Mouse (Mus musculus): ENCODE data around the gene S100a4.
A peak's percentile ranks its signal among the peaks of the same experiment; 100 is the strongest.

The S100a4 gene

DNA sequence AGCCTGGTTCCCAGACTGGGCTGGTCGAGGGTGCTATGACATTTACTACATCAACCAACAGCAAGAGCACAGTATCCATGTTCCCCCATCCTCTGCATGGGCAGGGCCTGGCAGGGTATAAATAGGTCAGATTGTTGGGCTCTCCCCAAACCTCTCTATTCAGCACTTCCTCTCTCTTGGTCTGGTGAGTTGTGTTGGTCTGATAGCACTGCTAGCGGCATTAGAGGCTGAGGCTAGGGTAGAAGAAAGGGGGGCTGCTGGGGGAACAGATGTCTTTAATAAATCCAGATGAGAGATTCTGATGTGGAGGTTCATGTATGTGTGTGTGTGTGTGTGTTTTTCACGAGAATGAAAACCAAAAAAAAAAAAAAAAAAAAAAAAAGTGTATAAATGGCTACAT lies at the start of gene S100a4:
Gene S100a4 (plus strand): TSS at position 149 of the 400 bp plus-strand sequence.
- no peak for DNase-seq (ENCODE audit: low read depth, low spot score)

- DNase-seq (ENCODE audit: low read depth, low spot score), result no peak
These were observed 47.6 kb upstream of the S100a4 start for GRCm38 (mm10) chr3:90555954-90556353.

DNA sequence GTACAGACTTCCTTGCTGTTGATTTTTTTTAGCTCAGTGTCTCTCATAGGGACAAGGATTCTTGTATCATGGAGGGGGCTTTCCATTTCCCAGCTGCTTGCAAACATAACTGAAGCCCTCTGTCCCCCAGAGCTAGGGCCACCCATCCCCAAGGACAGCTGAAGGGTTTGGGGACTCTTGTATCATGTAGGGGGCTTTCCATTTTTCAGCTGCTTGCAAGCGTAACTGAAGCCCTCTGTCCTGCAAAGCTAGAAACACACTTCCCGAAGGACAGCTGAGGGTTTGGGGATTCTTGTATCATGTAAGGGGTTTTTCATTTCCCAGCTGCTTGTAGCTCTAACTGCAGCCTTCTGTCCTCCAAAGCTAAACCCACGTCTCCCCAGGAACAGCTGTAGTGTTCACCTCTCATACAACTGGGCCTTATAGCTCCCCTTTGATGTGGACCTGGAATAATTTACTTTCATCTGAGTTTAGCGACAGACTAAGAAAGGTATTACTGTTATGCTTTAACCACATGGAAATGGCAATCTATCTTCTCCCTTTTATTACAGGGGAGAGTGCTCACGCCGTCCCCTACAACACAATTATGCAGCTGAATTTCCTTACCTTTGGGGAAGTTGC lies 43.5 kb upstream of the S100a4 start, which contains the start of gene S100a3:
Gene S100a3 (plus strand): TSS at position 571 of the 621 bp plus-strand sequence.
- no peak for DNase-seq (ENCODE audit: low read depth, low spot score)

GRCm38 (mm10) chr3:90574691-90575090 lies 28.9 kb upstream of the S100a4 start:
- no peak for DNase-seq (ENCODE audit: low read depth, low spot score)

GRCm38 (mm10) chr3:90575320-90575719 lies 28.3 kb upstream of the S100a4 start:
- DNase-seq (ENCODE audit: low read depth, low spot score), result no peak

- no peak for DNase-seq (ENCODE audit: low read depth, low spot score)
These were observed 27.1 kb upstream of the S100a4 start for GRCm38 (mm10) chr3:90576351-90577001.

DNA sequence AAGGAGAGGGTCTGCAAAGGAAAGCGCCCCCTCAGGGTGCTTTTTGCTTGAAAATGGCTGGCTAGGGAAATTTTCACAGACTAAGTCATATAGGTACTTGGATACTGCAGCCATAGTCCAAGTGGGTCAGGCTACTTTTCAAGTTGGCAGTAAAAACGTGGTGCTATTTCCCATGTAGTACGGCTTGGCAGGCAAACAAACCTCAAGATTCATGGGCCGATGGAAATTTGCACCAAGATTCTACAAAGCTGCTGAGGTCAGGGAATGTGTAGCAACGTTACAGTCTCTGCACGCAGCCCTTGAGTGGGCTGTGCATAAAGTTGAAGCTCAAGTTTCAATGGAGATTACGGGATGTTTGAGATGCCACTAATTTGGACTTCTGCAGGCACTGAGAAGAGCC lies 24.1 kb upstream of the S100a4 start:
- no peak for DNase-seq (ENCODE audit: low read depth, low spot score)

- no peak for DNase-seq (ENCODE audit: low read depth, low spot score)
These were observed 22.4 kb upstream of the S100a4 start for GRCm38 (mm10) chr3:90581141-90581540.

- peak; percentile 7 for DNase-seq (ENCODE audit: low read depth, low spot score)
These were observed 21.4 kb upstream of the S100a4 start for GRCm38 (mm10) chr3:90582156-90582555.

- DNase-seq (ENCODE audit: low read depth, low spot score), result no peak
These were observed 21.0 kb upstream of the S100a4 start for GRCm38 (mm10) chr3:90582556-90582955.

DNA sequence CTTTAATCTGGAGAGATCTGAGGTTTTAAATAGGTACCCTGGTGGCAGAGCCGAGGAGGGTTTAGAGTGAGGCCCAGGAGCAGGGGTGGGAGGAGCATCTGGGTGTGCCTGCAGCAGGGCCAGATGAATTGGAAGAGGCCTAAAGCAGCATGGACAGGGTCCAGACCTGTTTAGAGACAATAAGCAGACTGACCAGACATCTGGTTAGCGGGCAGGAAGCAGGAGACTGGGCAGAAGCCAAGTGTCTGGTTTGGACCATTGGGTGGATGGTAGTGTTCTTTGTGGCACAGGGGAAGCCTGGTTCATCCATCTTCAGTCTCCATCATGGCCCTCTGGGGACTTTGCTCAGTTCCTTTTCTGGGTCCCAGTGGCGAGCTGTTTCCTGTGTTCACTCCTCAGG lies 19.7 kb upstream of the S100a4 start:
- no peak for DNase-seq (ENCODE audit: low read depth, low spot score)

- DNase-seq (ENCODE audit: low read depth, low spot score), result peak; percentile 63
These were observed 18.0 kb upstream of the S100a4 start for GRCm38 (mm10) chr3:90585595-90585994.

- DNase-seq (ENCODE audit: low read depth, low spot score), result no peak
These were observed 17.4 kb upstream of the S100a4 start for GRCm38 (mm10) chr3:90586016-90586643.

DNA sequence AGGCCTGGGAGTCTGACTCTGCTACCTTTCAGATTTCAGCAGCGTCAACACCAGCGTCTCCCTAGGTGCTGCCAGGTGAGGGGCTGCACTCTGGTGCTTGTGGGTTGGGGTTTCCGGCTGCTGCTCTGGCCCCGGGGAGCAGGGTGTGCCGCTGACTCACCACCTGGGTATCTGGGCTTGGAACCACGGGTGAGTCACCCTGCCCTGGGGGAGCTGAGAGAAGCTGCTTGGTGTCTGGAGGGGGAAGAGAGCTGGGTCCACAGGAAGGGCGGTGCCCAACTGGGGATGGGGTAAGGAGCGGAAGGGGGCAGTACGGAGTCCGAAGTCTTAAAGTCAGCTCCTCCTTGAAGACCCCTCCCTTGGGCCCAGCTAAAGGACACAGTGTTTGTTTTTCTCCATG lies 16.7 kb upstream of the S100a4 start:
- DNase-seq (ENCODE audit: low read depth, low spot score), result peak; percentile 22

GRCm38 (mm10) chr3:90587361-90588101 lies 16.0 kb upstream of the S100a4 start:
- no peak for DNase-seq (ENCODE audit: low read depth, low spot score)

DNA sequence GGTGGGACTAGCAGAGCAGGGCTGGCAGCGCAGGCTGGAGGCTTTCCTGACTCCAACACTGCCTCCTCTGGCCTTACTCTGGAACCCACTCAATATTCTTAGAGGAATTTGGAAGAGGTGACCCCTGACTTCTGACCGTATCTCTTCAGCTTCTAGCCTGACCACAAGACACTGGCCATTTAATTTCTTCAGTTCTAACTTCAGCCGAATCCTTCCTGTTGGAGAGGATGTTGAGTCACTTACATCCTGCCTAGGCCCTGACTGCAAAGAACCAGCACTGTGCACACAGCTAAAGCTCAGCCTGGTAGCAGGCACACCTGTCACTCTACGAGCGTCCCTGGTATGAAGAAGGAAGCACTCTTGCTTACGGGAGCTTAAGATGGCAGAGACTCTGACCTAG lies 14.2 kb upstream of the S100a4 start:
- no peak for DNase-seq (ENCODE audit: low read depth, low spot score)

- DNase-seq (ENCODE audit: low read depth, low spot score), result no peak
These were observed 13.6 kb upstream of the S100a4 start, which contains the start of gene S100a2 for GRCm38 (mm10) chr3:90589947-90590346. Gene S100a2 (plus strand): TSS chr3:90590247.

DNA sequence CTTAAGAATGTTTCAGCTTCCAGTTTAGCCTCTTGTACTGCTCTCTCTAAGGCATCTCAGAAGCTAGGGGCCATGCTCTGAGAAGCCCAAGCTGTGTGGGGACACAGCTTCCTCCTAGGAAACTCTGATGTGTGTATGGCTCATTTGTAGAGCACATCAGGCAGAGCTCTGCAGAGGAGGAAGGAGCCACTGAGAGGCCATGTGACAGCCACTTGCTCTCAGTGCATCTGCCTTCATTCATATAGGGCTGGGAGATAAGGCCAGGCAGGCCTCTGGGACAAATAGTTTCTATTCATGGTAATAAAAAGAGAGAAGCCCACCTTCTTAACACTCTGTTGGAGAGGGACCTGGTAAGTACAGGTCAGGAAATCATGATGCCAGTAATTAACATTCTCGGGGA lies 9.1 kb upstream of the S100a4 start:
- DNase-seq (ENCODE audit: low read depth, low spot score), result no peak

DNA sequence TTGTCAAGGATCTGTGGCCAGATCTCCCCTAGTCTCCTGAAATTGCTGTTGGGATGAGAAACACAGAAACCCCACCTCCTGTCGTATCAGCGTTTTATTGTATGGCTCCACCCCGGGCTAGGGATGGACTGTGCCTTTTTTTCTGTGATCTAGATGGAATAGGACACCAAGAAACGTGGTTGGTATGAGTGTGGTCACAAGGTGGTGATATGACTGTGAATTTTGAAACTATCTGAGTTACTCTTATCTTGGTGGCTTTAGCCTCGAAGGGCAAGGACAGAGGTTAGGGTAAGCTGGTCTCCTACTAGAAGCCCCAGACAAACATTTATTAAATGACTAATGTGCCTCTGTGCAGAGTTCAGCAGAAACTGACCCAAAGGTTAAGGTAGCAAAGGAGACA lies 8.0 kb upstream of the S100a4 start:
- DNase-seq (ENCODE audit: low read depth, low spot score), result no peak

DNA sequence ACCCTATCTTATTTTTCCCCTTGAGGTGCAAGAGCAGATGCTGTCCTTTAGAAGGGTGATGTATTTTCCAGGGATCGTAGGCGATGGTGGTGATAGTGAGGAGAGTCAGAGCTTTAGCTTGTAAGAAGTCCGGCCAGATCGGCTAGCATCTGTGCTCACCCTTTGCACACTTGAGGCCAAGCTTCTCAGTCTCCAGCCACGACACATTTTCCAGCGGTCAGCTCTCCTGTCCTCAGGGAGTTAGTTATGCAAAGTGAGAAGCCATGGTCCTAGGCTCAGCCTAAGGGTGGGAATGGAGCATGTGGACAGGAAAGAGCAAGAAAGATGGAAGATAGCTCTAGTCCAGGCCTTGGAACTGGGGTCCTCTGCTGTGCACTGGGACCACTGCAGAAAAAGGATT lies 6.8 kb upstream of the S100a4 start:
- DNase-seq (ENCODE audit: low read depth, low spot score), result no peak

DNA sequence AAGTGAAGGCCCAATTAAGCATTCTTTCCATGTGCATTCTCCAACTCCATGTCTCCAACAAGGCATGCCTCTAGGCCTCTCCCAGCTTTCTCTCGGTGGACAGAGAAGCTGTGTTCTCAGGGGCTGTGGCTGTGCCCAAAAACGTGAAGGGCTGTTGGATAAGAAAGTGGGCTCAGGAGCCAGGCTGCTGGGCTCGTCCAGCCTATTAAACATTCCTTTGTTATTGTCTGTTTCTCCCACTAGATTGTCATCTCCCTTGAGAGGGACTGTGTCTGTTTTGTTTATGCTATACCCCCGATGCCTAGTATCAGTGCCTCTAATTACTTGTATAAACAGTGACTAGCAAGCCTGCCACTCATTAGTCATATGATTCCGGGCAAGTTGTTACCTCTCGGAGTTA lies 5.8 kb upstream of the S100a4 start:
- DNase-seq (ENCODE audit: low read depth, low spot score), result no peak

DNA sequence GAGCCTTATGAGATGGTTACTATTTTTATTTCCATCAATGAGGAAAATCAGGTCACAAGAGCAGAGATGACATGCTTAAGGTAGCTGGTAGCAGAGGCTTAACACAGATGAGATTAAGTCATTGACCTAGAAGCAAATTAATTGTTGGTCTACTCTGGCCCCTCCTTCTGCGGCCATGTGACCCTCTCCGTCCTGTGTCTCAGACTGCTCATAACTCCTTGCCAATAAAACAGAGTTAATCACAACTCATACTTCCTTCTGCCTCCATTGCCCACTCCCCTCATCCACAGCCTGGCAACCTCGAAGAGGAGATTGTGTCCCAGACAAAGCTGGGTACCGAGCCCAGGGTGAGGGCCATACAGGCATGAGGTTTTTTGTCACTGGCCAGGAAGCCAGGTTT lies 5.4 kb upstream of the S100a4 start:
- no peak for DNase-seq (ENCODE audit: low read depth, low spot score)
